Mouse (Mus musculus): ENCODE measurements at regions not wholly inside any gene's neighbourhood (a gene's known extent, or its start where the extent isn't known, plus 50 kb on each side); places are given as distances from the start of the nearest gene placed in this dataset.

DNA sequence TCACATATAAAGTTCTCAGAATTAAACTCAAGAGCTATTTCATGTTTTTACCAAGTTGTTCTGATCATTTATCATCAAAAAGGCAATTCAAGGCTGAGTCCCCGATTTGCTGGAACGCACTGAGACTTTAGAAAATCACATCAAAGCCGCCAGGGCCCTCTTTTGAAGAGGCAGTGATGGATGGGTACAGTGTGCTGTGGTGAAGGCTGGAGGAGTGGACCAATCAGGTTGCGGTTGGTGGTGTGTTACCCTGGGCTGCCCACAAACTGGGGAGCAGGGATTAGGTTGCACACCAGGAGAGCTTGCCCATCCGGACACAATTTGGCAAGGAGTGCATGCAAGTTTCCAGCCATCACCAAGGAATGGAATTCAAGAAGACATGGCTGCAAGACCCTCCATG, 191.9 kb upstream of the Wdfy3 start:
- TF ChIP-seq CHD2 (IDR thresholded peaks at IDR 0.05; ENCODE audit: low read depth, low read length) = no peak
- no peak for TF ChIP-seq ZNF384 (IDR thresholded peaks at IDR 0.05; ENCODE audit: low read depth, low read length)
- no peak for TF ChIP-seq HCFC1 (IDR thresholded peaks at IDR 0.05; ENCODE audit: borderline replicate concordance, insufficient read depth, low read length)
